Mouse (Mus musculus): Measurements from ENCODE around the gene Slc12a8.
"Not testable (repeated sequence)": the region's sequence is repeated elsewhere in the genome, so short reads cannot be mapped to it uniquely, and the experiment has no call there.

The Slc12a8 gene

DNA sequence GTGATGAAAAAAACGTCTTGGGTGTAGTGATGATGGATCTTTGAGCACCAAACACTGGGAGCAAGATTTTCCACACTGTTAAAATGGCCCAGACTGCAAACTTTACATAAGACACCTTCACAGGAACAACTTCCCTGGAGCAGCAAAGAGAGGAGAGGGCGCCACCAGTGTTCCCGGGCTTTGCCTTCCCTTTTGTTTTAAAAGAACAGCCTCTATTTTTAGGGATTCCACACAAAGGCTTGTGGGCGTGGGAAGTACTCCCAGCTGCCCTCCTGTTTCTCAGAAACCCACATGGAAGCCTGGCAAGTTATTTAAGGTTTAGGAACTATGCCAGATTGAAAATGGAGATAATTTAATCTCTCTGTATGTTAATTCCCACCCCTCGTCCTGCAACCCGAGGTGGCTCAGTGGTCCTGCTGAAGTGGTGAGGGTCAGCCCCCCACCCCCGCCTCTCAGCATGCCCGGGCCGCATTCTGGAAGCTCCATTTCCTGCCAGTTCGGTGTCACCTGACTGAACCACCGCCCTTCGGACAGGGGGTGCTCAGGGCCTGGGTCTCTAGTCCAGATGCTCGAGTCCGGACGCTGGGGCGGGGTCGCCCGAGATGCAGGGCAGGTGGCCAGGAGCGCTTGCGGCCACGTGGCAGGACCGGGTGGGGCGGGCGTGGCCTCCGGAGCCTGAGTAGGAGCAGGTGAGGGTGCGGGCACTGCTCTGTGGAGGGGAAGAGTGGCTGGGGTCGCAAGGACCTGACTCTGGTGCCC, at the start of gene Slc12a8:
Slc12a8 (plus strand) TSS at position 522 of the 759 bp plus-strand sequence.
- DNase-seq (ENCODE audit: extremely low read depth, insufficient read length, low spot score) = no peak

GRCm38 (mm10) chr16:33467451-33467850, 49.7 kb upstream of the Slc12a8 start:
- DNase-seq (ENCODE audit: extremely low read depth, insufficient read length, low spot score) = no peak

GRCm38 (mm10) chr16:33469973-33470372, 47.2 kb upstream of the Slc12a8 start:
- no peak for DNase-seq (ENCODE audit: extremely low read depth, insufficient read length, low spot score)

GRCm38 (mm10) chr16:33474381-33474780, 42.7 kb upstream of the Slc12a8 start:
- DNase-seq (ENCODE audit: extremely low read depth, insufficient read length, low spot score) = no peak

- DNase-seq (ENCODE audit: extremely low read depth, insufficient read length, low spot score) = no peak
Observed at GRCm38 (mm10) chr16:33479926-33480325, 37.2 kb upstream of the Slc12a8 start.

GRCm38 (mm10) chr16:33481148-33481547, 36.0 kb upstream of the Slc12a8 start:
- DNase-seq (ENCODE audit: extremely low read depth, insufficient read length, low spot score) = no peak

DNA sequence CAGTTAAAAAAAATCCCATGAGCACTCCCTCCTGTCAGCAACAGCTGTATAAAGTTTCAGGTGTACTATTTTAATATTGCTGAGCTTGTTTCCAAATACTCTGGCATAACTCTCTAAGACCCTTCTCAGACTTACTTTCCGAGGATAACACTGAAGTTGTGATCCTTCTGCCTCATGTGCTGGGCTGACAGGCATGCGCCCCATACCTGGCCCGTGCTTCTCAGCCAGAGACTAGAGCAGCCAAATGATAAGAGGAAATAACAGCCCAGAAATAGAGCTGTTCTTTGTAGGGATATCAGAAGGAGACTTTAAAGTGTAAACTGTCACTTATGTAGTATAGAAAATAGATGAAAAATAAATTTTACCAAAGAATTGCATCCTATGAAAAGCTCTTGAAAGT, 34.8 kb upstream of the Slc12a8 start:
- no peak for DNase-seq (ENCODE audit: extremely low read depth, insufficient read length, low spot score)

DNA sequence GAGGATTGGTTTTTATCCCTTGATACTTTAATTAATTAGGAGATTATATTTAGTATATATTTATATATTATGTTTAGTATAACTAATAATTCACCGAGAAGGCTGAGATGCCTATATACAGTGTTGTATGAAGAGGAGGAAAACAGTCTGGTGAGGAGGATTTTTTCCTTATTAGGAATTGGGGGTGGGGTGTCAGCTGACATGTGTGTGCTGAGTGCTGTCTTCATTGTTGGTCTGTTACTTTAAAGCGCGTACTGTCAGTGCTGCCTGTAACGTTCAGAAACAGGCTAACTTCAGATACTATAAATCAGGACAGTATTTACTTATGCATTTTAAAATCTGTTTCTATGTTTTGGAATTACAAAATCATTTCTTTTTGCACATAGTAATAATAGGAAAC, 29.4 kb upstream of the Slc12a8 start:
- no peak for DNase-seq (ENCODE audit: extremely low read depth, insufficient read length, low spot score)

GRCm38 (mm10) chr16:33494374-33494773, 22.8 kb upstream of the Slc12a8 start:
- DNase-seq (ENCODE audit: extremely low read depth, insufficient read length, low spot score) = no peak

DNA sequence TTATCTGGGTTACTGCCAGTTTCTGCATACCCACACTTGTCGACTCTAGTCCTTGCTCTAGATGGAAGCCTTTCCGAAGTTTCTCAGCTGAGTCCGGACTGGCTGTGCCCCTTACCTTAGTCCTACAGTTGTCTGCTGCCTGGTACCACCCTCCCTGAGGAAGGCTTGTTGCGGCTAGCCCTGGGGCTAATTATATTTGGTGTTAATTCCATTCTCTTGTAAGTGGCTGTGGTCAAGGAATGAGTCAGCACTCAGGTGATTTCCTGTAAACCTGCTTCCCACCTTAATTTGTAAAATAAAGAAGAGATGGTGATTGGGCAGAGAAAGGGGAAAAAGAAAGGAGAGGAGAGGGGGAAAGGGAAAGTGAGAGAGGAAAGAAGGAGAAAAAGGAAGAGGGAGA, 9.0 kb upstream of the Slc12a8 start:
- DNase-seq (ENCODE audit: extremely low read depth, insufficient read length, low spot score) = no peak

DNA sequence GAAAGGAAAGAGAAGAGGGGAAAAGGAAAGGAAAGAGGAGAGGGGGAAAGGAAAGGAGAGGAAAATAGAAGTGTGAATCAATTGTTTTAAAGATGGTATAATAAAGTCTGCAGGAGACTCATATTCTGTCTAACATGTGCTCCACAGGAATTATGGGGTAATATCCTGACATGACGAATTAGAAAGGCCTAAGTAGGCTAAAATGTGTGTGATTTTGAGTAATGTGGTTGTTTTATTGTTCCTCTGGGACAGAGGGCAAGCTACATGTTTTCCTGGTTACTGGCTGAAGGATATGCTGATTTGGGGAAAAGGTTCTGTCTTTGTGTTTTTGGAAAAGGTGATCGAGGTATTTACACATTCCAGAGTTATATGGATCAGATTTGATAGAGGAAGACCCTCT, 7.9 kb upstream of the Slc12a8 start:
- DNase-seq (ENCODE audit: extremely low read depth, insufficient read length, low spot score) = not testable (repeated sequence)

DNA sequence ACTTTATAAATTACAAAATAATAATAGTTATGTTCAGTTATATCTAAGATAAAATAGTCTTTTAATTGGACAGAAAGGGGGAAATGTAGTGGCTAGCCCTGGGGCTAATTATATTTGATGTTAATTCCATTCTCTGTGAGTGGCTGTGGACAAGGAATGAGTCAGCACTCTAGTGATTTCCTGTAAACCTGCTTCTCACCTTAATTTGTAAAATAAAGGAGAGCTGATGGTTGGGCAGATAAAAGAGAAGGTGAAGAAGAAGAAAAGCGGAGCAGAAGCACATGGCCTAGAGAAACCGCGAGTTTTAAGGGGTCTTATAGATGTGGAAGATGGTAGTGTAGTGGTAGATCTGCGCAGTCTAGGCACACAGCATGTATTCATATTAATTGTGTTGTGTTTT, 6.3 kb upstream of the Slc12a8 start:
- not testable (repeated sequence) for DNase-seq (ENCODE audit: extremely low read depth, insufficient read length, low spot score)

DNA sequence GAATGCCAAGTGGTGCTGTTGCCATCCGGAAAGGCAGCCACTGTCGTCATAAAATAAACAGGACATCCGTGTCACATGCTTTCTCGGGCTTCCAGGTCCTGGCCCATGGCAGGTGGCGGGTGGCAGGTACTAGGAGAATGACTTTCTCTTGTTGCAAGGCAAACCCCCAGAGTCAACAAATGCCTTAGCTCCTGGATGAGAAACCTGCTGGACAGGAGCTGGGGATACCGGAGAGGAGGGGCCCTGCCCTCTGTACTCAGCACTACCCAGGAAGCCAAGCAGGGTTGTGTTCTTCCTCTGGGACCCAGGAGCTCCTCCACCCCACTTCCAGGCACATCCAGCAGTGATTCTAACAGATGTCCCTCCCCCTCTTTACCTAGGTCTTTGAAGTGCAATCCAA, 4.6 kb upstream of the Slc12a8 start:
- no peak for DNase-seq (ENCODE audit: extremely low read depth, insufficient read length, low spot score)

- no peak for DNase-seq (ENCODE audit: extremely low read depth, insufficient read length, low spot score)
Observed at GRCm38 (mm10) chr16:33517627-33518026, 499 bp downstream of the Slc12a8 start.

GRCm38 (mm10) chr16:33518236-33518635, 1.1 kb downstream of the Slc12a8 start:
- no peak for DNase-seq (ENCODE audit: extremely low read depth, insufficient read length, low spot score)

GRCm38 (mm10) chr16:33519916-33520568, 2.9 kb downstream of the Slc12a8 start:
- no peak for DNase-seq (ENCODE audit: extremely low read depth, insufficient read length, low spot score)

DNA sequence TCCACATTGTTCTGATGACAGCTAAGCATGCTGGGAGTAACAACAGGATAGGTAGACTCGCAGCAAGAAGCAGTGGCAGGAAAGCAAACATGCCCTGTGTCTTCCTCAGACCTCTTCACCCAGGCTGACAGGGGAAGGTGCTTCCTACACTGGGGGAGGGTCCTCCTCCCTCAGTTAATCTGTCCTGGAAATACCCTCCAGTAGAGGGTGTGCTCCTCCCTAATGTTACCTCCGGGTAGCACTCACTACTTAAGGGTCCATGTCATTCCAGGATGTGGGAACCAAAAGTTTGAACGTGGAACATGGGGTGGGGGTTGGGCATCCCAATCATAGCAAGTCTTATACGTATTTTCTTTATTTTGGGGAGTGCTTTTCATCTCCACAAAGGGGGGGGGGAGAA, 5.4 kb downstream of the Slc12a8 start:
- DNase-seq (ENCODE audit: extremely low read depth, insufficient read length, low spot score) = no peak

- DNase-seq (ENCODE audit: extremely low read depth, insufficient read length, low spot score) = no peak
Observed at GRCm38 (mm10) chr16:33523571-33523970, 6.4 kb downstream of the Slc12a8 start.

GRCm38 (mm10) chr16:33529502-33530454, 12.7 kb downstream of the Slc12a8 start:
- DNase-seq (ENCODE audit: extremely low read depth, insufficient read length, low spot score) = no peak

DNA sequence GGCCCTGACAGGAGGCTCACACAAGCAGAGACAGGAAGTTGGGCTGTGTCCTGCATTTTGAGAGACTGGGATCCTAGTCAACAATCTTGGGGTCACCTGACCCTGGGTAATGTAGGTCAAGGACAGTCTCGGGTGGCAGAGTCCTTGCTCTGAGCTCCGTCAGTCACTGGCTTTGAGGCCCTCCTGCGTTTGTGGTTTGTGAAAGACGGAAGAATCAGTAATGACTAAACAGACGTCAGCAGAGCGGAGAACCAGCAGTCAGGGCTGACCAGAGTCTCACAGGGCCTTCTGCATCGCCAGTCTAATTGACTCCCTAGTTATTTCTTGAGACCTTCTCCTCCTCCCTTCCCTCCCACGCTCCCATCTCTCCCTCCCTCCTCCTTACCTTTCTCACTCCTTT, 14.1 kb downstream of the Slc12a8 start:
- DNase-seq (ENCODE audit: extremely low read depth, insufficient read length, low spot score) = peak; percentile 41

GRCm38 (mm10) chr16:33536456-33536855, 19.3 kb downstream of the Slc12a8 start:
- DNase-seq (ENCODE audit: extremely low read depth, insufficient read length, low spot score) = no peak
